Mouse (Mus musculus) G1E (cell line): Measurements from ENCODE around the gene Actr2.

ENCODE experiments used
- CTCF ChIP-seq: IDR thresholded peaks from 2 replicates; pipeline ENCODE4 v1.5.1; 2012; ENCODE audit warnings: low read depth, low read length, inconsistent platforms, mixed read lengths
- GATA2 ChIP-seq: IDR thresholded peaks from 2 replicates; pipeline ENCODE4 v1.6.1; 2012; ENCODE audit warnings: low read depth, low read length, inconsistent platforms, borderline replicate concordance
- POLR2AphosphoS5 ChIP-seq: IDR thresholded peaks from 2 replicates; pipeline ENCODE4 v1.6.1; 2012; ENCODE audit warnings: low read depth, low read length, inconsistent platforms; ENCODE audit not compliant: insufficient replicate concordance

DNA sequence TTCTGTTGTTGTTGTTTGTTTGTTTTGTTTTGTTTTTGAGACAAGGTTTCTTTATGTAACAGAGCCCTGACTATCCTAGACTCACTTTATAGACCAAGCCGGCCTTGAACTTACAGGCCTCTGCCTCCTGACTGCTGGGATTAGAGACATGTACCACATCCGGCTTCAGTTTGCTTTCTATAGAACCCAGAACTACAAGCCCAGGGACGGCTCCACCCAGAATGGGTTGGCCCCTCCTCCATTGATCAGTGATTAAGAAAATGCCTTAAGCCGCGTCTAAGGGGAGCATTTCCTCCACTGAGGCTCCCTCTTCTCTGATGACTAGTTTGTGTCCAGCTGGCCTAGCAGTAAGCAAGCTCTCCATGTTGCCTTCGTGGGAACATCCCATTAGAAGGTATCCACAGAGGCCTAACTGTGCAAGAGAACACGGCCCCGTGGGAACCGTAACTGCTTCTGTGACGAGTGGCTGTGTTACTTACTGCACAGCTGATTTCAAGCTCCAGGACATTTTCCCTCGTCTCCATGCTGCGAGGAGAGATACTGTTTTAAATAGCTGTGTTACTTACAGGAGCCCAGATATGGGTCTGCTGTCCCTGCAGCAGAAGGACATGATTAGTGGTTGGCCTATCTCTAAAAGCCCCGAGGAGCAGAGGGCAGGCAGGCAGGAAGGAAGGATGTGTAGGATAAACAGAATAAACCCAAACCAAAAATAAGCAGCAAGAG is 59.7 kb downstream of the Actr2 start:
- TF ChIP-seq CTCF (no peak), POLR2AphosphoS5 (no peak), GATA2 (no peak)
